Mouse (Mus musculus) gastrocnemius, postnatal 10 days (tissue): ENCODE data around the gene Olfr984. TPM values are rescaled to one million over a fixed set of nuclear protein-coding genes. Genes with fewer than 3 reads are reported as not detected.

Source experiments
- DNase-seq: peaks from one replicate; pipeline ENCODE4 v3.0.0; 2021; ENCODE audit warnings: mixed read lengths
- long read RNA-seq, 2 experiments: library from polyadenylated mRNA; stranded (forward); transcript quantifications; one replicate each; pipeline ENCODE4 v2.0.0; 2021
- total RNA-seq, 2 experiments: library from RNA; stranded (reverse); gene quantifications; 2 replicates each; pipeline ENCODE4 v1.2.3; 2021

Gene Olfr984
- total RNA-seq: not detected
- long read RNA-seq, experiment 1: 0 reads
- long read RNA-seq, experiment 2: 0 reads

GRCm38 (mm10) chr9:40114106-40114505 is at the start of gene Olfr984:
Gene Olfr984, minus strand, starts transcription at chr9:40114206.
- DNase-seq: no peak

GRCm38 (mm10) chr9:40155118-40155644 is 41.2 kb upstream of the Olfr984 start:
- no peak for DNase-seq

GRCm38 (mm10) chr9:40141544-40141943 is 27.5 kb upstream of the Olfr984 start:
- no peak for DNase-seq

GRCm38 (mm10) chr9:40139484-40139883 is 25.5 kb upstream of the Olfr984 start:
- no peak for DNase-seq

- DNase-seq: peak; percentile 6
These were observed 23.1 kb upstream of the Olfr984 start for GRCm38 (mm10) chr9:40136987-40137688.

GRCm38 (mm10) chr9:40130556-40130955 is 16.6 kb upstream of the Olfr984 start:
- no peak for DNase-seq

- DNase-seq: no peak
These were observed 16.1 kb upstream of the Olfr984 start, which contains the start of gene Olfr985 for GRCm38 (mm10) chr9:40130084-40130483. Gene Olfr985, minus strand, starts transcription at chr9:40130184.

- DNase-seq: no peak
These were observed 3.3 kb upstream of the Olfr984 start for GRCm38 (mm10) chr9:40117287-40117659.

GRCm38 (mm10) chr9:40116645-40117286 is 2.8 kb upstream of the Olfr984 start:
- peak; percentile 66 for DNase-seq

GRCm38 (mm10) chr9:40094769-40095168 is 19.2 kb downstream of the Olfr984 start:
- no peak for DNase-seq

- no peak for DNase-seq
These were observed 20.5 kb downstream of the Olfr984 start, which contains the start of gene Olfr983 for GRCm38 (mm10) chr9:40093495-40093894. Gene Olfr983, minus strand, starts transcription at chr9:40093595.

GRCm38 (mm10) chr9:40073529-40073928 is 40.5 kb downstream of the Olfr984 start, which contains the start of gene Olfr982:
Gene Olfr982, plus strand, starts transcription at chr9:40073829.
- DNase-seq: no peak

- no peak for DNase-seq
These were observed 63.9 kb downstream of the Olfr984 start for GRCm38 (mm10) chr9:40050138-40050537.

Other genes starting within 250 kb of the Olfr984 start
- gene Olfr972, start 247.8 kb downstream of the Olfr984 start, total RNA-seq: not detected
- gene Olfr229, start 206.9 kb downstream of the Olfr984 start, total RNA-seq: not detected
- not detected for gene Olfr974, start 176.7 kb downstream of the Olfr984 start, total RNA-seq
- gene Olfr975, start 162.2 kb downstream of the Olfr984 start, total RNA-seq: not detected
- gene Olfr976, start 153.1 kb downstream of the Olfr984 start, total RNA-seq: not detected
- not detected for gene Olfr978, start 122.1 kb downstream of the Olfr984 start, total RNA-seq
- gene Olfr979, start 110.7 kb downstream of the Olfr984 start, total RNA-seq: not detected
- not detected for gene Olfr980, start 104.6 kb downstream of the Olfr984 start, total RNA-seq
- not detected for gene Olfr981, start 92.7 kb downstream of the Olfr984 start, total RNA-seq
- not detected for gene Olfr982, start 40.4 kb downstream of the Olfr984 start, total RNA-seq
- gene Olfr983, start 20.6 kb downstream of the Olfr984 start, total RNA-seq: not detected
- gene Olfr985, start 16.0 kb upstream of the Olfr984 start, total RNA-seq: not detected
- not detected for gene Tmem225, start 33.9 kb upstream of the Olfr984 start, total RNA-seq
- gene Olfr986, start 66.7 kb upstream of the Olfr984 start, total RNA-seq: not detected
- 1 to 10 TPM; 2.5 to 3.2 TPM for gene Zfp202, start 78.1 kb upstream of the Olfr984 start, total RNA-seq
- gene Scn3b, start 155.0 kb upstream of the Olfr984 start, total RNA-seq: 1 to 10 TPM; 8.2 to 8.9 TPM